Mouse (Mus musculus): ENCODE results near the gene Map4k3.
"Not testable (repeated sequence)": the region's sequence is repeated elsewhere in the genome, so short reads cannot be mapped to it uniquely, and the experiment has no call there.

Gene Map4k3

GRCm38 (mm10) chr17:80621691-80622090 is 106.6 kb downstream of the Map4k3 start:
- DNase-seq, result no peak

- DNase-seq, result peak; percentile 66
Observed at GRCm38 (mm10) chr17:80620786-80621423, 107.4 kb downstream of the Map4k3 start.

GRCm38 (mm10) chr17:80619556-80619955 is 108.7 kb downstream of the Map4k3 start:
- DNase-seq, result peak; percentile 60

GRCm38 (mm10) chr17:80618890-80619289 is 109.4 kb downstream of the Map4k3 start:
- DNase-seq, result no peak

- no peak for DNase-seq
Observed at GRCm38 (mm10) chr17:80603806-80604205, 124.5 kb downstream of the Map4k3 start.

- peak; percentile 56 for DNase-seq
Observed at GRCm38 (mm10) chr17:80603079-80603625, 125.1 kb downstream of the Map4k3 start.

- peak; percentile 45 for DNase-seq
Observed at GRCm38 (mm10) chr17:80601371-80601770, 126.9 kb downstream of the Map4k3 start.

- no peak for DNase-seq
Observed at GRCm38 (mm10) chr17:80583051-80583450, 145.2 kb downstream of the Map4k3 start.

- no peak for DNase-seq
Observed at GRCm38 (mm10) chr17:80579901-80580300, 148.4 kb downstream of the Map4k3 start.

GRCm38 (mm10) chr17:80579089-80579488 is 149.2 kb downstream of the Map4k3 start:
- DNase-seq, result no peak

GRCm38 (mm10) chr17:80578041-80578440 is 150.2 kb downstream of the Map4k3 start:
- DNase-seq, result no peak

- DNase-seq, result no peak
Observed at GRCm38 (mm10) chr17:80577639-80578038, 150.6 kb downstream of the Map4k3 start, which contains the start of gene Cdkl4. Gene Cdkl4 (minus strand): TSS chr17:80577813.

- DNase-seq, result peak; percentile 14
Observed at GRCm38 (mm10) chr17:80577214-80577613, 151.1 kb downstream of the Map4k3 start.

- no peak for DNase-seq
Observed at GRCm38 (mm10) chr17:80575008-80575407, 153.3 kb downstream of the Map4k3 start.

GRCm38 (mm10) chr17:80574471-80574965 is 153.8 kb downstream of the Map4k3 start:
- no peak for DNase-seq

- DNase-seq, result no peak
Observed at GRCm38 (mm10) chr17:80572187-80572935, 155.9 kb downstream of the Map4k3 start.

GRCm38 (mm10) chr17:80571460-80571859 is 156.8 kb downstream of the Map4k3 start:
- no peak for DNase-seq

- DNase-seq, result not testable (repeated sequence)
Observed at GRCm38 (mm10) chr17:80569718-80570117, 158.6 kb downstream of the Map4k3 start.

- DNase-seq, result no peak
Observed at GRCm38 (mm10) chr17:80568842-80569601, 159.3 kb downstream of the Map4k3 start.

- no peak for DNase-seq
Observed at GRCm38 (mm10) chr17:80568441-80568840, 159.8 kb downstream of the Map4k3 start.

- no peak for DNase-seq
Observed at GRCm38 (mm10) chr17:80564611-80564924, 163.7 kb downstream of the Map4k3 start.

GRCm38 (mm10) chr17:80563762-80564610 is 164.3 kb downstream of the Map4k3 start:
- not testable (repeated sequence) for DNase-seq

Data from cerebellum, adult 11-12 months (tissue).